Mouse (Mus musculus): Measurements from ENCODE around the gene Rai14.
"Not testable (repeated sequence)": the region's sequence is repeated elsewhere in the genome, so short reads cannot be mapped to it uniquely, and the experiment has no call there.

DNA sequence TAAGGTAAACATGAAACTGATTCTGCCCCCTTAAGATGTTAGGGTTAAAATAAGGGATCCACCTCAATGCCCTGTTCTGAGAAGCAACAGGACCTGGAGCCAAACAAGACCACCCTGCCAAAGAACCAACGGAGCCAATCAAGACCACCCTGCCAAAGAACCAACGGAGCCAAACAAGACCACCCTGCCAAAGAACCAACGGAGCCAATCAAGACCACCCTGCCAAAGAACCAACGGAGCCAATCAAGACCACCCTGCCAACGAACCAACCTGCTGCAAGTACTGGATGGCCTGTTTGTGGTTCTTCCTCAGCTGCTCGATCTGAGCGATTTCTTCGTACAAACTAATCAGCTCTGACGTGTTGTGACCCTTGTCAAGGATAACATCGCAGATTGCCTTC lies 181.1 kb downstream of the Rai14 start:
- not testable (repeated sequence) for TF ChIP-seq CTCF (IDR thresholded peaks at IDR 0.05; ENCODE audit: borderline replicate concordance, extremely low read depth, insufficient read depth, insufficient read length); POLR2A (IDR thresholded peaks at IDR 0.05; ENCODE audit: borderline replicate concordance, extremely low read depth, insufficient read depth, insufficient read length, poor library complexity, severe bottlenecking)
